Mouse (Mus musculus) olfactory bulb, adult 2 months (tissue): ENCODE measurements around the gene Scube1.
A peak's percentile ranks its signal among the peaks of the same experiment; 100 is the strongest.

Experiments used
- CTCF ChIP-seq: fragments of 200-500 bp; IDR thresholded peaks from 2 replicates; pipeline ENCODE4 v1.5.1; 2012; ENCODE audit warnings: low read depth, mild to moderate bottlenecking, low read length, moderate library complexity; ENCODE audit not compliant: insufficient read depth
- POLR2A ChIP-seq: fragments of 200-500 bp; IDR thresholded peaks from 2 replicates; pipeline ENCODE4 v1.6.1; 2012; ENCODE audit warnings: mild to moderate bottlenecking, low read depth, low read length, moderate library complexity; ENCODE audit not compliant: insufficient read depth

DNA sequence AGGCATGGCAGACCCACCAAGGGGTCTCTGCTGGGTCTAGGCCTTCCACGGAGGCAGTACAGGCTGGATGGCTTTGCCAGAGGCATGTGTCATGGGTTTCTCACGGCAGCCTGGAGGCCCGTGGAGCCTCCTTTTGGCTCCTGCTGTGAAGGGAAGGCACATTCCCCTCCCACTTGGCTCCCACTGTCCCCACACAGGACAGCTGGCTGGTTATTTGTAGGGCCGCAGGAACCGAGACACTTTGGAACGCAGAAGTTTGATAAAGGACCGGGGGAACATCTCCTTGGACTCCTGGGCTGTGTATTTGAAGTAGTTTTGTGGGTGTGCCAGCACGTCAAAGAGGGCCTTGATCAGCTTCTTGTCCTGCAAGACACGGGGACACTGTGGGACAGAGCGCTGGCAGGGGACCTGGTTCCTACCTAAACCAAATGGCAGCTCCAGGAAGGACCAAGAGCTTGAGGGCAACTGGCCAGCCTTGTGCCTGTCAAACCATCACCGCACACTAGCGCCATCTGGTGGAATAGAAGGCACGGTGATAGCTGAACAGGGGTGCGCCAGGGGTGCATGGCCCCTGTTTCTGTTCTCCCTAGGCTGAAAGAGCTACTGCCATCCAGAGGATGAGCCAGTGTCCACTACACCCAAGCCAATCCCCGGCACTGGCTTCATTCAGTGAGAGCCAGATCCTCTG is 117.6 kb downstream of the Scube1 start:
- TF ChIP-seq CTCF, result peak; percentile 58
- no peak for TF ChIP-seq POLR2A
